Mouse (Mus musculus) forebrain, embryonic 15.5 days (tissue): Measurements from ENCODE around the gene Gm8882. TPM values are rescaled to one million over a fixed set of nuclear protein-coding genes. Genes with fewer than 3 reads are reported as not detected.
"Not testable (repeated sequence)": the region's sequence is repeated elsewhere in the genome, so short reads cannot be mapped to it uniquely, and the experiment has no call there.

Experiments used
- ATAC-seq: fragments of 200-750 bp; cut with Nextera tagmentation; replicated peaks from 2 replicates; pipeline ENCODE4 v1.8.0; 2017; ENCODE audit warnings: mild to moderate bottlenecking, moderate TSS enrichment, moderate library complexity
- H3K27ac ChIP-seq: fragments of 300-500 bp; sonication (generic); replicated peaks from 2 replicates; pipeline ENCODE4 v1.5.1; 2015; ENCODE audit warnings: mild to moderate bottlenecking, inconsistent platforms
- H3K27me3 ChIP-seq: fragments of 300-500 bp; sonication (generic); 2 replicates; pipeline ENCODE4 v1.6.1; 2015; ENCODE audit warnings: inconsistent platforms
- H3K36me3 ChIP-seq: fragments of 300-500 bp; sonication (generic); 2 replicates; pipeline ENCODE4 v1.6.1; 2015; ENCODE audit warnings: mild to moderate bottlenecking, inconsistent platforms
- H3K4me1 ChIP-seq: fragments of 300-500 bp; sonication (generic); 2 replicates; pipeline ENCODE4 v1.6.1; 2015; ENCODE audit warnings: inconsistent platforms
- H3K4me2 ChIP-seq: fragments of 300-500 bp; sonication (generic); replicated peaks from 2 replicates; pipeline ENCODE4 v1.6.1; 2015; ENCODE audit warnings: mild to moderate bottlenecking, inconsistent platforms
- H3K4me3 ChIP-seq: fragments of 300-500 bp; sonication (generic); 2 replicates; pipeline ENCODE4 v1.5.1; 2015; ENCODE audit warnings: mild to moderate bottlenecking, inconsistent platforms
- H3K9ac ChIP-seq: fragments of 300-500 bp; sonication (generic); replicated peaks from 2 replicates; pipeline ENCODE4 v1.6.1; 2015; ENCODE audit warnings: mild to moderate bottlenecking, inconsistent platforms
- H3K9me3 ChIP-seq: fragments of 300-500 bp; sonication (generic); 2 replicates; pipeline ENCODE4 v1.6.1; 2016; ENCODE audit warnings: inconsistent platforms
- WGBS: fragments of 180-500 bp; shearing (Covaris S2); methylation state at CpG from one replicate; pipeline ENCODE4 v1.1.7; 2015; ENCODE audit warnings: mixed read lengths; 5-methylcytosine and 5-hydroxymethylcytosine counted together
- polyA plus RNA-seq: library from polyadenylated mRNA; unstranded; fragments of >200 nt; fragmentation: Nextera tagmentation; extraction: Ambion mirVana; gene quantifications from 2 replicates; pipeline ENCODE4 v1.2.1, GENCODE M21; 2015

Gm8882 gene
- not detected in 2 replicates for polyA plus RNA-seq

GRCm38 (mm10) chr6:132364034-132364433 lies at the start of gene Gm8882:
Gene Gm8882 (minus strand): TSS chr6:132364134.
- H3K4me2 ChIP-seq, H3K27me3 ChIP-seq, H3K4me3 ChIP-seq, H3K27ac ChIP-seq, H3K36me3 ChIP-seq, H3K9me3 ChIP-seq, H3K9ac ChIP-seq, ATAC-seq, H3K4me1 ChIP-seq: not testable (repeated sequence)
- WGBS, result 83% methylated on average over 1 of the region's 1 CpGs

- H3K4me3 ChIP-seq, H3K27me3 ChIP-seq, H3K4me1 ChIP-seq, H3K36me3 ChIP-seq, H3K9me3 ChIP-seq, ATAC-seq, H3K4me2 ChIP-seq, H3K27ac ChIP-seq, H3K9ac ChIP-seq: not testable (repeated sequence)
Measured at GRCm38 (mm10) chr6:132314657-132315056, 49.3 kb downstream of the Gm8882 start, which contains the start of gene Prpmp5. Gene Prpmp5 (minus strand): TSS chr6:132314757.

Other genes starting within 250 kb of the Gm8882 start
- gene Prb1, start 153.6 kb downstream of the Gm8882 start, polyA plus RNA-seq, result not detected in 2 replicates
- gene Prpmp5, start 49.4 kb downstream of the Gm8882 start, polyA plus RNA-seq, result not detected in 2 replicates
- gene Prh1, start 205.7 kb upstream of the Gm8882 start, polyA plus RNA-seq, result not detected in 2 replicates
- gene Prp2, start 231.8 kb upstream of the Gm8882 start, polyA plus RNA-seq, result not detected in 2 replicates